Mouse (Mus musculus) neutrophil, adult 59 days (primary cell): ENCODE measurements around the gene 1810037I17Rik. TPM values are rescaled to one million over a fixed set of nuclear protein-coding genes. Genes with fewer than 3 reads are reported as not detected.

Source experiments
- total RNA-seq, 2 experiments: library from RNA; stranded (reverse); gene quantifications; 1 replicate in 1 of 2; 2 replicates in 1 of 2; pipeline ENCODE4 v1.2.4; 2023

1810037I17Rik gene
- total RNA-seq: 10 to 100 TPM; 51.9 to 52.0 TPM

DNA sequence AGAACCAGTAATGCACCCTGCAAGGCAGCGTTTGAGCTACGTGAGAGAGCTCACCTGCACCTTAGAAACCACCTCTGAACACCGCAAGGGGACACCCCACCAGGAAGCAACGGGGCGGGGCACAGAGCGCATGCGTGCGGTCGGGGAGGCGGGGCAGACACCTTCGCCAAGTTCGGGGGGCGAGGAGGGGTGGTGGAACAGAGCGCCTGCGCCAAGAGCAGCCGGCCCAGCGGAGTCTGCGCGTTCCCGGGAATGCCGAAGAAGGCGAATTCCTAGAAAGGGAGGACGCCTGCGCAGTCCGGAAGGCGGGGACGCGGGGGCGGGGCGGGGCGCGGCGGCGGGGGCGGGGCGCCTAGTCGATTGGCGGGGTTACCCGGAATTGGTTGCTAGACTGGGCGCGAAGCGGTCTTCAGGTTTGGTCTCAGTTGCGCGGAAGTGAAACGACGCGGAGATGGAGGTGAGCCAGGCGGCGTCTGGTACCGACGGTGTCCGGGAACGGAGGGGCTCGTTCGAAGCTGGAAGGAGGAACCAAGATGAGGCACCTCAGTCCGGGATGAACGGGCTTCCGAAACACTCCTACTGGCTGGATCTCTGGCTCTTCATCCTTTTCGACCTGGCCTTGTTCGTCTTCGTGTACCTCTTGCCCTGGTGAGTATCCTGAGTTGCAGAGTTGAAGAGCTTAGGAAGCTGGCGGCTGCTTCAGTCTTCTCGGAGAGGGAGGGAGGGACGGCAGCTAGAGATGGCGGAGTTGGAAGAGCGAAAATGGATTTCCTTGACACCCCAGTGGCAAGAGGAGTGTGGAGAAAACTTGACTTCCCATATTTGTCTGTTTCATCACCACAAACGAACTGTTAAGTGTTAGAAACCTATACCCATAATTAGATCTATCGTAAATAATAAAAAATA is at the start of gene 1810037I17Rik:
Gene 1810037I17Rik (plus strand): TSS at position 195 of the 906 bp plus-strand sequence.

DNA sequence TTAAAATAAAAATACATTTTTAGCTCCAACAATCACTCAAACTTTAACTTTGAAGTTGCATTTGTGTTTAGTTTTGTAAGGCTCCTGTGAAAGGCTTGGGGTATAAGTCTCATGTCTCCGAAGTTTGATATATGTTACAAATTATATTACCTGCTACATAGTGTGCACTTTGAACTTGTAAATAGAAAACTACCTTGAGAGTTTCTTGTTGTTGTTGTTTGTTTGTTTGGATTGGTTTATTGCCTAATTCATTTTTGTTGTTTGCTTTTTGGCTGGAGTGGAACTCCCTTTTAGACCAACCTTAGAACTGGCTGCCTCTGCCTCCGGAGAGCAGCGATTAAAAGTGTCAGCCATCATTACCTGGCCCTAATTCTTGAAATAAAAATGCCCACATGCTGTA is 29.2 kb upstream of the 1810037I17Rik start, which contains the start of gene Fabp2:
Gene Fabp2 (plus strand): TSS at position 301 of the 400 bp plus-strand sequence.

DNA sequence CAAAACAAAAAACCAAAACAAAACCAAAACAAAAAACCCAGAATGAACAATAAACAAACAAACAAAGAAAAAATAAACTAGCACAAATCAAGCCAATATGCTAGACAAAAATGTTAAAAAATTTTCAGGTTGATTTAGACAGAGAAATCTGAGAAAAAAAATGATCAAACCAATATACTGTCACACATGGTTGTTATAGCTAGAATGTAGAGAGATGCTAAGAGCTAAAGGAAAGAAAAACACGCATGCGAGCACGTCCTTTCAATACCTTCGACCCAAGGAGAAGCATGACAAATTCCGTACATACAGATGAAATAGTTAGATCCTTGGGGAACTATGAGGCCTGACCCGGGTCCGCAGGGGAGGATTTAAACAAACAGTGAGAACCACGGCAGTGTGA is 4.7 kb upstream of the 1810037I17Rik start, which contains the start of gene Gm10959:
Gene Gm10959 (minus strand): TSS at position 101 of the 400 bp plus-strand sequence.

Other genes with a start within 250 kb of the 1810037I17Rik start
- 1 to 10 TPM; 1.6 to 2.1 TPM for gene Pde5a, start 195.3 kb upstream of the 1810037I17Rik start, total RNA-seq
- gene Fabp2, start 29.1 kb upstream of the 1810037I17Rik start, total RNA-seq: not detected
- gene Gm10959, start 4.8 kb upstream of the 1810037I17Rik start, total RNA-seq: not detected
- 10 to 100 TPM in 1 of 2 experiments, 1 to 10 TPM in 1; 8.9 to 14.5 TPM for gene Usp53, start 60.3 kb downstream of the 1810037I17Rik start, total RNA-seq
- not detected for gene Myoz2, start 110.8 kb downstream of the 1810037I17Rik start, total RNA-seq